9 mouse cellular contexts compared by ENCODE assay signal in the genomic region with DNA sequence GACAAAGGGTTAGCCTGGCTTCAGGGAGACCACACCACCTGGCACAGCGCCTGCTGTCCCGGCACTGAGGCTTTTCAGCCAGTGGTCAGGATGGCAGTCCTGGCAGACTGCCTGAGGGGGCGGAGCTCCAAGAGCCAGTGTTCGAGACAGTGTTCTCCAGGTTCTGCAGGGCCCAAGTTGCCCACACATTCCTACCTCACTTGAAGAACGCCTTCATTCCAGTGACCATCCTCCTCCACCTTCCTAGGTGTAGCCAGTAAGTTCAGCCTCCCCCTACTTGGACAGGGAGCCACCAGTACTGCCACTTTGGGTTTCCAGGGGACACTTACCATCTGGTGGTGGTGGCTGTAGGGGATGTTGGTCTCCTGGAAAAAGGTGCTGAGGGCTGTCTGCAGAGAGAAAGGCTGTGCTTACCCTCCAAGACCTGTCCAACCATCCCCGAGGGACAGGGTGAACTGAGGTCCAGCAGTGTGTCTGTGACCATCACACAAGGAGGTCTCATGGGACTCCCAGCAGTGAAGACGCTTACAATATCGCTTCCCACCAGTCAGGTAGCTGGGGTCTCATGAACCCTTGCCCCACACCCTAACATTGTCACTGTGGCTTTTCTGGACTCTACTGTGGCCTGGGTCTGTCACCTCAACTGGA. TPM values are rescaled to one million over a fixed set of nuclear protein-coding genes. Genes with fewer than 3 reads are reported as not detected.
DNase-seq lines count a peak whose midpoint lies in the region; ATAC-seq and TF ChIP-seq lines count a peak whose summit lies in the region.
"Had no signal": no experiment of that assay in that cellular context is flagged by ENCODE, and none has a peak within 500 bp of the region (broad histone marks: within the 10 kb centered on the region; RNA-seq: fewer than 3 reads in every experiment).

No protein-coding gene starts in this region.

- H3K4me2 ChIP-seq in intestine, embryonic 16.5 days (ENCODE audit: low read depth, low read length), result no peak overlapping the region
- no peak overlapping the region for H3K4me2 ChIP-seq in intestine, postnatal 0 days (replicated peaks; ENCODE audit: low read depth)
- 0 out of 2 replicates have a peak overlapping the region, but pooled peaks have one; percentile 6 for H3K4me2 ChIP-seq in heart, embryonic 15.5 days
- H3K4me2 ChIP-seq in midbrain, embryonic 13.5 days (replicated peaks), result no peak overlapping the region

- H3K27ac ChIP-seq in intestine, embryonic 16.5 days (ENCODE audit: low read length), result no peak overlapping the region
- no peak overlapping the region for H3K27ac ChIP-seq in intestine, postnatal 0 days (ENCODE audit: low read depth, low read length)
- peak overlapping the region; percentile 21; the same call in 1 of the 2 replicates for H3K27ac ChIP-seq in heart, embryonic 15.5 days
- H3K27ac ChIP-seq in midbrain, embryonic 13.5 days, result no peak overlapping the region

- peak; percentile 73 for DNase-seq in adrenal gland, postnatal 25 days
- DNase-seq in left cerebral cortex, postnatal 10 days (ENCODE audit: extremely low spot score in 1 of 2, low spot score in 2 of 2), result peak; percentile 59 to 88
- peak; percentile 84 to 90 for DNase-seq in lung, postnatal 4 days
- no peak for DNase-seq in thymus, adult 18-20 months

- peaks cover 17% of the 10 kb centered on the region for H3K36me3 ChIP-seq in intestine, embryonic 16.5 days (ENCODE audit: control insufficient read depth, insufficient read depth, low read length)
- peaks cover 30% of the 10 kb centered on the region; the same call in 1 of the 2 replicates for H3K36me3 ChIP-seq in intestine, postnatal 0 days (ENCODE audit: control insufficient read depth, insufficient read depth)
- peaks cover 9% of the 10 kb centered on the region; the same call in 1 of the 2 replicates for H3K36me3 ChIP-seq in heart, embryonic 15.5 days
- peaks cover 34% of the 10 kb centered on the region for H3K36me3 ChIP-seq in midbrain, embryonic 13.5 days

- no peak for ATAC-seq in intestine, embryonic 16.5 days
- no peak for ATAC-seq in intestine, postnatal 0 days
- ATAC-seq in heart, embryonic 15.5 days (replicated peaks; ENCODE audit: insufficient number of reproducible peaks, insufficient read depth, low FRiP score, low read depth), result no peak
- no peak for ATAC-seq in midbrain, embryonic 13.5 days

- H3K4me3 ChIP-seq in intestine, embryonic 16.5 days (ENCODE audit: low read length), result no peak overlapping the region
- no peak overlapping the region for H3K4me3 ChIP-seq in intestine, postnatal 0 days (ENCODE audit: low read depth, low read length)
- no peak overlapping the region for H3K4me3 ChIP-seq in heart, embryonic 15.5 days
- H3K4me3 ChIP-seq in midbrain, embryonic 13.5 days (replicated peaks), result no peak overlapping the region

- H3K9me3 ChIP-seq in intestine, embryonic 16.5 days (ENCODE audit: control insufficient read depth, low read length), result no peaks in the 10 kb centered on the region
- H3K9me3 ChIP-seq in intestine, postnatal 0 days (ENCODE audit: control insufficient read depth), result no peaks in the 10 kb centered on the region
- no peaks in the 10 kb centered on the region for H3K9me3 ChIP-seq in heart, embryonic 15.5 days (replicated peaks)
- no peaks in the 10 kb centered on the region for H3K9me3 ChIP-seq in midbrain, embryonic 13.5 days

- 75% methylated on average over 8 of the region's 8 CpGs for WGBS in intestine, embryonic 16.5 days
- WGBS in intestine, postnatal 0 days, result 73% methylated on average over 8 of the region's 8 CpGs
- 57% methylated on average over 8 of the region's 8 CpGs for WGBS in heart, embryonic 15.5 days
- 83% methylated on average over 8 of the region's 8 CpGs for WGBS in midbrain, embryonic 13.5 days

- no peak for TF ChIP-seq CTCF in intestine, postnatal 0 days (IDR thresholded peaks at IDR 0.05; ENCODE audit: low read depth)

- peak overlapping the region; percentile 6; the same call in 1 of the 2 replicates for H3K9ac ChIP-seq in intestine, embryonic 16.5 days (ENCODE audit: low read depth, low read length)
- no peak overlapping the region for H3K9ac ChIP-seq in intestine, postnatal 0 days (ENCODE audit: low read depth, low read length)
- H3K9ac ChIP-seq in heart, embryonic 15.5 days, result no peak overlapping the region
- no peak overlapping the region for H3K9ac ChIP-seq in midbrain, embryonic 13.5 days (replicated peaks)

- H3K27me3 ChIP-seq in intestine, embryonic 16.5 days (replicated peaks; ENCODE audit: control insufficient read depth, insufficient read depth, low read length), result no peaks in the 10 kb centered on the region
- H3K27me3 ChIP-seq in intestine, postnatal 0 days (replicated peaks; ENCODE audit: control insufficient read depth, insufficient read depth, low read length), result no peaks in the 10 kb centered on the region
- H3K27me3 ChIP-seq in heart, embryonic 15.5 days, result no peaks in the 10 kb centered on the region
- H3K27me3 ChIP-seq in midbrain, embryonic 13.5 days, result no peaks in the 10 kb centered on the region

- intact Hi-C loops in left cerebral cortex, postnatal 10 days (cut with DNase I), result no loop called here

- peaks cover 30% of the 10 kb centered on the region for H3K4me1 ChIP-seq in intestine, embryonic 16.5 days (ENCODE audit: control insufficient read depth, insufficient read depth, low read length)
- peaks cover 8% of the 10 kb centered on the region for H3K4me1 ChIP-seq in intestine, postnatal 0 days (replicated peaks; ENCODE audit: control insufficient read depth, insufficient read depth, low read length)
- H3K4me1 ChIP-seq in heart, embryonic 15.5 days (replicated peaks), result peaks cover 45% of the 10 kb centered on the region
- peaks cover 32% of the 10 kb centered on the region for H3K4me1 ChIP-seq in midbrain, embryonic 13.5 days (replicated peaks)

RNA-seq across cellular contexts. Expression of gene Ubald1, which starts 4.0 kb away (rescaled TPM):
- polyA plus RNA-seq in intestine, embryonic 16.5 days (2015; fragmentation: Nextera tagmentation; extraction: Ambion mirVana), result 33.7 and 35.5 TPM in 2 replicates
- polyA plus RNA-seq in intestine, postnatal 0 days (2015; fragmentation: Nextera tagmentation; extraction: Ambion mirVana), result 22.9 and 24.9 TPM in 2 replicates
- total RNA-seq in adrenal gland, postnatal 25 days (2021), result 41.3 and 44.3 TPM in 2 replicates
- 24.7 and 29.7 TPM in 2 replicates for polyA plus RNA-seq in heart, embryonic 15.5 days (2015; fragmentation: Nextera tagmentation; extraction: Ambion mirVana)
- 10 to 100 TPM; 70.4 to 70.6 TPM for total RNA-seq in left cerebral cortex, postnatal 10 days (2021)
- 45.8 and 46.2 TPM in 2 replicates for polyA plus RNA-seq in midbrain, embryonic 13.5 days (2015; fragmentation: Nextera tagmentation; extraction: Ambion mirVana)

RNA-seq across cellular contexts. Expression of gene Mgrn1, which starts 9.9 kb away (rescaled TPM):
- 82.7 and 84.6 TPM in 2 replicates for polyA plus RNA-seq in intestine, embryonic 16.5 days (2015; fragmentation: Nextera tagmentation; extraction: Ambion mirVana)
- polyA plus RNA-seq in intestine, postnatal 0 days (2015; fragmentation: Nextera tagmentation; extraction: Ambion mirVana), result 57.8 and 62.8 TPM in 2 replicates
- 75.1 and 85.4 TPM in 2 replicates for total RNA-seq in adrenal gland, postnatal 25 days (2021)
- 101 and 112 TPM in 2 replicates for polyA plus RNA-seq in heart, embryonic 15.5 days (2015; fragmentation: Nextera tagmentation; extraction: Ambion mirVana)
- 100 to 1,000 TPM; 176 to 182 TPM for total RNA-seq in left cerebral cortex, postnatal 10 days (2021)
- 100 and 101 TPM in 2 replicates for polyA plus RNA-seq in midbrain, embryonic 13.5 days (2015; fragmentation: Nextera tagmentation; extraction: Ambion mirVana)

RNA-seq across cellular contexts. Expression of gene 4930562C15Rik, which starts 40.9 kb away (rescaled TPM):
- 0.09 and 0.22 TPM in 2 replicates for polyA plus RNA-seq in intestine, embryonic 16.5 days (2015; fragmentation: Nextera tagmentation; extraction: Ambion mirVana)
- not detected in 2 replicates for polyA plus RNA-seq in intestine, postnatal 0 days (2015; fragmentation: Nextera tagmentation; extraction: Ambion mirVana)
- not detected in 2 replicates for total RNA-seq in adrenal gland, postnatal 25 days (2021)
- 0.26 and 0.28 TPM in 2 replicates for polyA plus RNA-seq in heart, embryonic 15.5 days (2015; fragmentation: Nextera tagmentation; extraction: Ambion mirVana)
- total RNA-seq in left cerebral cortex, postnatal 10 days (2021), result not detected
- 0.40 and 0.50 TPM in 2 replicates for polyA plus RNA-seq in midbrain, embryonic 13.5 days (2015; fragmentation: Nextera tagmentation; extraction: Ambion mirVana)
- total RNA-seq: liver, adult 2 months had no signal
- polyA plus RNA-seq: liver, adult 2 months had no signal

Comparison
In these comparisons a context has a peak if more than half of its experiments do, and no peak if none do; other contexts are left out.
1. DNase-seq: peak in adrenal gland, postnatal 25 days (single experiment), left cerebral cortex, postnatal 10 days (2 of 2) and lung, postnatal 4 days (2 of 2); none in thymus, adult 18-20 months (0 of 2).